Mouse (Mus musculus) ovary, postnatal 14 days (tissue): ENCODE results near the gene Flot1.
"Not testable (repeated sequence)": the region's sequence is repeated elsewhere in the genome, so short reads cannot be mapped to it uniquely, and the experiment has no call there.

Experiments used
- DNase-seq: peaks from one replicate; pipeline ENCODE4 v3.0.0; 2022; ENCODE audit warnings: low spot score

Gene Flot1

GRCm38 (mm10) chr17:35836178-35836965 is 13.3 kb downstream of the Flot1 start:
- peak; percentile 75 for DNase-seq

- peak; percentile 74 for DNase-seq
Measured at GRCm38 (mm10) chr17:35836991-35837422, 14.0 kb downstream of the Flot1 start.

GRCm38 (mm10) chr17:35837487-35837886 is 14.5 kb downstream of the Flot1 start:
- DNase-seq: no peak

- DNase-seq: peak; percentile 92
Measured at GRCm38 (mm10) chr17:35838122-35838544, 15.1 kb downstream of the Flot1 start, which contains the start of gene Tubb5. Gene Tubb5, minus strand, starts transcription at chr17:35838306.

- no peak for DNase-seq
Measured at GRCm38 (mm10) chr17:35838570-35838969, 15.5 kb downstream of the Flot1 start.

GRCm38 (mm10) chr17:35839002-35839401 is 16.0 kb downstream of the Flot1 start:
- DNase-seq: not testable (repeated sequence)

GRCm38 (mm10) chr17:35840561-35840960 is 17.5 kb downstream of the Flot1 start:
- DNase-seq: no peak

- DNase-seq: peak; percentile 96
Measured at GRCm38 (mm10) chr17:35841076-35841950, 18.3 kb downstream of the Flot1 start, which contains the start of gene Mdc1. Gene Mdc1, plus strand, starts transcription at chr17:35841515.

- DNase-seq: no peak
Measured at GRCm38 (mm10) chr17:35842006-35842405, 19.0 kb downstream of the Flot1 start.

GRCm38 (mm10) chr17:35843514-35843913 is 20.5 kb downstream of the Flot1 start:
- no peak for DNase-seq

GRCm38 (mm10) chr17:35848112-35848511 is 25.1 kb downstream of the Flot1 start:
- DNase-seq: no peak

GRCm38 (mm10) chr17:35850974-35851373 is 27.9 kb downstream of the Flot1 start:
- no peak for DNase-seq

GRCm38 (mm10) chr17:35859371-35859770 is 36.3 kb downstream of the Flot1 start:
- DNase-seq: no peak

- no peak for DNase-seq
Measured at GRCm38 (mm10) chr17:35859835-35860234, 36.8 kb downstream of the Flot1 start.

- no peak for DNase-seq
Measured at GRCm38 (mm10) chr17:35860831-35861197, 37.8 kb downstream of the Flot1 start.

- peak; percentile 84 for DNase-seq
Measured at GRCm38 (mm10) chr17:35861198-35861857, 38.3 kb downstream of the Flot1 start, which contains the start of gene Nrm. Gene Nrm, plus strand, starts transcription at chr17:35861318.

GRCm38 (mm10) chr17:35864832-35865353 is 41.9 kb downstream of the Flot1 start:
- no peak for DNase-seq

- peak; percentile 62 for DNase-seq
Measured at GRCm38 (mm10) chr17:35865481-35866280, 42.7 kb downstream of the Flot1 start, which contains the start of gene Ppp1r18. Gene Ppp1r18, plus strand, starts transcription at chr17:35865593.

- DNase-seq: peak; percentile 51
Measured at GRCm38 (mm10) chr17:35866281-35866831, 43.3 kb downstream of the Flot1 start.
